Mouse (Mus musculus) testis, adult 2 months (tissue): ENCODE data around the gene Dact3.

Source experiments
- CTCF ChIP-seq: fragments of 200-500 bp; IDR thresholded peaks from 2 replicates; pipeline ENCODE4 v1.5.1; 2012; ENCODE audit warnings: low read depth, mild to moderate bottlenecking, inconsistent platforms, low read length, moderate library complexity; ENCODE audit not compliant: control insufficient read depth, insufficient read depth, insufficient replicate concordance
- POLR2A ChIP-seq: fragments of 200-500 bp; IDR thresholded peaks from 2 replicates; pipeline ENCODE4 v1.6.1; 2012; ENCODE audit warnings: low read depth, mild to moderate bottlenecking, inconsistent platforms, low read length, moderate library complexity; ENCODE audit not compliant: control insufficient read depth

GRCm38 (mm10) chr7:16877717-16878116 is 2.6 kb downstream of the Dact3 start:
- TF ChIP-seq CTCF (no peak), POLR2A (no peak)
